Mouse (Mus musculus) fibroblast of lung, adult 2 months (primary cell): ENCODE measurements at regions not wholly inside any gene's neighbourhood (a gene's known extent, or its start where the extent isn't known, plus 50 kb on each side); places are given as distances from the start of the nearest gene placed in this dataset.

Experiments used
- DNase-seq: peaks from one replicate; pipeline ENCODE4 v3.0.0-alpha.2; 2011; ENCODE audit warnings: low read depth

DNA sequence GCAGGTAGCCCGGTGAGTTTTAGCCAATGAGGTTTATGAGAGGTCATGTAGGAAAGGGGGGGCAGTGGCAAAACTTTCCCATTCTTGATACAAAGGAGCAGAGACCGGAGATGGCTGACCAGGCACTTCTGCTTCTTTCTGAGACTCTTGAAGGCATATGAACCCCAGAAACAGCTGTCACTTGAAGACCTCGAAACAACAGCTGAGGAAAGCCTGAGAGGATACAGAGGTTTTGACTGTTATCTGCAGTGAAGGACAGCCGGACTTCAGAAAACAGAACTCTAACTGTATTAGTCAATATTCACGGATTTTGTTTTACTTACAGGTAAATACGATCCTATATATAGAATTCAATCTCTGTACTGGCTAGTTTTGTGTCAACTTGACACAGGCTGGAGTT, 50.0 kb upstream of the Tiparp start:
- DNase-seq, result no peak

DNA sequence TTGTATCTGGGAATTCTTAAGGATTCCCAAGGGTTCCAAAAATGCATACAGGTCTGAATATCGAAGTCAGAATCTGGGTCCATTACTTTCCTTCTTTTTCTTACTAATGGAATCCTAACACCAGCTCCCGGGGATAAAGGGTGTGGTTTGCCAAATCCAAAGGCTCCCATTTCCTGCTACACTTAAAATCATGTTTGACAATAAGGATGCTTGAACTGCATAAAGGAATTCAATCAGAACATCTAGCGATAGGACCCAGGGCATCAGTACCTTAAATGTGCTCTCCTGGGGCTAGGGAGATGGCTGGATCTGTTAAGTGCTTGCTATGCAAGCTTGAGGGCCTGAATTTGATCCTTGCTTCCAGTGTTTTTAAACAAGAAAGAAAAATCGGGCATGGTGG, 51.1 kb upstream of the Tiparp start:
- DNase-seq, result no peak

DNA sequence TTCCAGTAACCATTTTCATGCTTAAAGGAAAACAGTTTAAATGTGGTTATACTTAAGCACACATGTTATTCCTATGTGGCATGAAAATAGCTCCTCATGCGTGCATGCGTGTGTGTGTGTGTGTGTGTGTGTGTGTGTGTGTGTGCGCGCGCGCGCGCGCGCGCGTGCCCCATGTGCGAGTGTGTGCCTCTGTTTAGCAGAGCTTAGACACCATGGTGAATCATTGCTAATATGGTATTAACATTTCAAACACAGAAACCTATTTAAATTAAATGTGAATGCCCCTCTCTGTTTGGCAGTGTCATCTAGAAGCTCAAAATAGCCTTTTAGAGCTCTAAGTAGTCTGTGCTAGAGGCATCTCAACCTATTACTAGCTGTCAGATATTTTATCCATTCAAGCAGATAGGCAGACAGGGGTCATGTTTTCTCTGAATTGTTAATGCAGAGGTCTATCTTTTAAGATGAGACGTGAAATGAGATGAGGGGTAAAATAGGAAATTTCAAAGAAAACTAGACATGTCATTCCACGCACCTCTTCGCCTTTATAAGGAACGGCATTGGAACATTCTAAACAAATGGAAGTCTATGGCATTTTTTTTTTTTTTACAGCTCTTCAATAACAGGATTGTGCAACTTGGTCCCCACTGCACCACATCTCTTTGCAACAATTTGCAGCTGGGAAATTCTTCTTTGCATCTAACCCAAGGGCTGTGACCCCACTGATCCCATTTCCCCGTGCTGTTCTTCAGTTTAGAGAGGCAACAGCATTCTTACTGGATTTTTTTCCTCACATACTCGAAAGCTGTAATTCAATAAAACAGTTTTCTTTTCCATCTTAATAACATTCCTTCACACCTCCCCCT, 51.9 kb upstream of the Tiparp start:
- no peak for DNase-seq

DNA sequence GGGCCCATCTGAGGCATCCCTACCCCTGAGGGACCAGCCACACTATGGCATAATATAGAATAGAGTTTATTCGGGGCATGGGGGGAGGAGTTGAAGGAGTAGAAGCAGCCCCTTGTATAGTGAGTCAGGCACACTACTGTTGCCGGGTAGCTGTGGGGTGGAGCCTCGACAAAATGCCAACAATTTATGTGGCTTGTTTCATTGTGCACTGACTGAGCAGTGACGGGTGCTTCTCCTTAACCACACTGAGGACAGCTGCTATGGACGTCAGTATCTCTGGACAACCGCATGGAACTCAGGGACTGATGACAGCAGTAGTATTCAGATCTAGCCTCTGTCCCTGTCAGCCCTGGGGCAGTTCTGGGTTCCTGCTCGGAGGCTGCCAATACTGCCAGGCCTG, 53.6 kb upstream of the Tiparp start:
- DNase-seq, result no peak

DNA sequence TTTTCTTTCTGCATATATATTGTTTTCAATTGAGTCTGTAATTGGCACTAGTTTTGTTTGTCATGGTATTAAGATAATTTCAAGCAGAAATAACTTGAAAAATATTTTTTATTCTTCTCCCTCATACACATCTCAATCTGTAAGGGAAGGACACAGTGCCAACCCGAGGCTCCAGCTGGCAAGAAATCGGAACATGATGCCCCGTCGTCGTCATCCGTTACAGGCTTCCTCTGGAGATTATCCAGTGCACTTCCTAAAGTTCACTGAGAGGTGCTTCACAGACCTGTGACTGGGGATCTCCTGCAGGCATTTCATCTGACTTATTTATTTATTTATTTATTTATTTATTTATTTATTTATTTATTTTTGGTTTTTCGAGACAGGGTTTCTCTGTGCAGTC, 56.4 kb upstream of the Tiparp start:
- DNase-seq, result no peak

DNA sequence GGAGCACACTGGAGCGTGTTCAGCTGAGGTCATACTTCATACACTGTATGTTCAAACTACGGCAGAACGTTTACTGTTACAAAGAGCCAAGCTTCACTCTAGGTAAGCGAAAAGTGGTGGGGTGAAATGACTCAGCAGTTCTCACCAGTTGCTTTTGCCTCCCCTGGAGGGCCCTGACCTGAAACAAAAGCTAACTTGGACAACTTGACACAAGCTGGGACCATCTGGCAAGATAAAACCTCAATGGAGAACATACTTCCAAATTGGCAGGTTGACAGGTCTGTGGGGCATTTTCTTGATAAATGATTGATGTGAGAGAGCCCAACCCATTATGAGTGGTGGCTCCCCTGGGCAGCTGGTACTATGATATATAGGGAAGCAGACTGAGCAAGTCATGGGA, 59.0 kb upstream of the Tiparp start:
- peak; percentile 65 for DNase-seq

DNA sequence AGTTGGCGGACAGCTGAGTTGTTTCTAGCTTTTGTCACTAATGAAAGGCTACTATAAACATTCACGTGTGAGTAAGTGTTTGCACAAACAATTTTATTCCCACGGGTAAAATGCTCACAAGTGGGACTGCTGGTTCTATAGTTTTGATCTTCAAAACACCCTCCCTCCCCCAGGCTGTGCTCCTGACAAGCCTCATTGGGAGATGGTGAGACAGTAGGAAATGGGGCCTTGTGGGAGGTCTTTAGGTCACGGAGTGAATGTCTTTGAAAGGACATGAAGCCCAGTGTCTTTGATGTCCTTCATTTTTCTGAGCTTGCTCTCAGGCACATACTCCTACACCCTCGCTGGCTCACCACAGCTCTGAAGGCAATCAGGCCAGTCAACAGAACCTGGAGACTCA, 63.4 kb upstream of the Tiparp start:
- DNase-seq, result no peak

DNA sequence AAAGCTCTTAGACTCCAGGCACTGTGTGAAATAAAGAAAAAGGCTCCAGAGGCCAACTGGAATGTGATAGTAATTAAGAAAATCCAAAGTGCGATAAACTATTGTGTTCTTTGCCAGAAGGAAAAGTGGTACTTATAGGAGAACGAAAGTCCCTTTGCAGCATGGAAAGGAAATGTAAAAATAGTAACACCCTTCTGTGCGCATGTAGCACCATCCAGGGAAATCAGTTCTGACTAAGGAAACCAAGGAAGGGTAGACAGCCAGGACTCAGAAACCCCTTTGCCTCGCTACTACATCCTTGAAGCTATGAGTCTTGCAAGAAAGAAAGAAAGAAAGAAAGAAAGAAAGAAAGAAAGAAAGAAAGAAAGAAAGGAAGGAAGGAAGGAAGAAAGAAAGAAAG, 67.3 kb upstream of the Tiparp start:
- DNase-seq, result no peak

DNA sequence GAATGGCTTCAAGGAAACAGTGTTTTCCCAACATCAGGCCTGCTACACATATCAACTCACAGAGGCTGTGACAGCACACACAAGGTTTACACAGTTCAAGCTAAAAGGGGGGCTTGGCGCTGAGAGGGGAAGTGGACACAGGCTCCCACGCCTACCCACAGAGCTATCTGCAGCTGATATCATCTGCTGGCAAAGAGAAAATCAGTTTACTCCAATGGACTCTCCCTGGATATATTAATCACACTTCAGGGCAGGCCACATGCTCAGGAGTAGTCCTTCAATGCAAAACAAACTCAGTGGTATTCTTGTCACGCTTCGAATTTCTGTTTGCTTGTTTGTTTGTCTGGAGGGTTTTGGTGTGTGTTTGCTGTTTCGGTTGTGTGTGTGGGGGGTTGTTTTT, 67.3 kb upstream of the Ssr3 start:
- no peak for DNase-seq

DNA sequence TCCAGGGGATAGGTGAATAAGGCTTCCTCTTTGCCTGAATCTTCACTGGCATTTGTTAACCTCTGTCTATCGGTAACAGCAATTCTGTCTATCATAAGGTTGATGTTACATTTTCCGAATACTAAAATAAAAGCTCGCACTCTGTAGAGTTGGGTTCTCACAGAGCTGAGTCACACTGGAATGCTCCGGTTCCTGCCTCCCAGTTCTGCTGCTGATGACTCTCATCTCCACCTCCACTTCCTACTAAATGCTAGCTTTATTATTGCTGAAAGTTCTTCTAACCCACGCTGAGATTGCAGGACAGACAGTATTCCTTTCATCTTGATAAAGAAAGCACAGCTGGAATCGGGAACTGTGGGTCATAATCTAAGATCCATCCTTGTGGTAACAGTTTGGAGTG, 65.5 kb upstream of the Ssr3 start:
- no peak for DNase-seq

DNA sequence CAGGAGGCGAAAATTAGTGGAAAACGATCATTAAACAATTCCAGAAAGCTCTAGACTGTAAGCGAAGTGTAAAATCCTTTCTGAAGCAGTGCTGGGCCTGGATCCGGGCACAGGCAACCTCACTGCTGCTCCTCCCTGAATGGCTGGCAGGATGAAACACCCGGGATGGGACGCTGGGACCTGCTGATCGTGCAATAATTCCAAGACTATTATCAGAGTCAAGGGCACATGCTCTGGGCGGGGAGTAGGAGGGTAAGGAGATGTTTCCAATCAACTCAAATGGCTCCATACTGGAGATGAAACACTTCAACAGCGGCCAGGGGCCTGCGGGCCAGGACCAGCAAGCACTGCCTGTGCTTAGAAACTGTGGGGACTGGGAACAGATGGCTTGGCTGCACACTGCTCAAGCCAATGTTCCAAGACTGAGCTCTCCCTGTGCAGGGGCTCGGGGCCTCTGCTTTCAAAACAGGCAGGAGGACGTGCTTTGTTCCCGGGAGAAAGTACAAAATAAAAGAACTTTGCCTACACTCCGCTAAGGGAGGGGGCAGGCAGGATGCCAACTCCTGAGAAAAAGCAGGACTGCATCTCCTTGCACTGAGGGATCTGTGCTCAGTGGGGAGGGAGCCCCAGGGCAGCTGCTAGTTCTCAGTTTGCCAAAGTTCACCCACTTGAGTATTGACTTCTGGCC, 63.3 kb upstream of the Ssr3 start:
- DNase-seq, result no peak

DNA sequence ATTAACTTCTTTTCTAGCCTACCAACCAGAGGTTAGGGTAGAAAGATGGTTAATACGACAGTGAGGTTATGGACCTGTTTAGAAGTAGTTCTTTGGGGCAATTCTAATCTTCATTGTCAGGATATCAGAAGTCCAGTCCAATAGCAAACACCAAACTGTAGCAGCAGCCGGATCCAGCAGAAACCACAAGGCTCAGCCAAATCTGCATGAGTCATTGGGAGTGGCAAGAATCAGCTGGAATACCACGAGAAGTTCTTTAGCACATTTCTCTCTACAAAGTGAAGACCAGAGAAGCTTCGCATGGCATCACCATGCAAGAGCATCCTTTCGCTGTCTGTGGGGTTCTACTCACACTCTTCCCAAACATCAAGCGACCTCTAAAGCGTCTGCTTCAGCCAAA, 61.9 kb upstream of the Ssr3 start:
- DNase-seq, result no peak

DNA sequence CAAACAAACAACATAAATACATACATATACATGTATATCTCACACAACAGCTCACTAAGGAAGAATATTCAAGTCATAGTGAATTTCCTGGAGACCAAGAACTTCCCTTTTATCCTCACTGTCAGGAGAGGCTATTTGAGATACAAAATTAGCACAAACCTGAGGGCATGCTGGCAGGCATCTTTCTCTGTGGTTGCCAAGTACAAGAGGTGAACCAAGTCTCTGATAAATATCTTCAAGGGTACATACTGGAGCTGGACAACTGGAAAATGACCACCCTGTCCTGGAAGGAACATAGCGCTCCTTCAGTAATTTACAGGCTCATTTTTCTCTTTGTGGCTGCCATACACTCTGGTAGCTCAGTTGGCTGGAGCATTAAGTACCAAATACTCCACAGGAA, 56.8 kb upstream of the Ssr3 start:
- no peak for DNase-seq

DNA sequence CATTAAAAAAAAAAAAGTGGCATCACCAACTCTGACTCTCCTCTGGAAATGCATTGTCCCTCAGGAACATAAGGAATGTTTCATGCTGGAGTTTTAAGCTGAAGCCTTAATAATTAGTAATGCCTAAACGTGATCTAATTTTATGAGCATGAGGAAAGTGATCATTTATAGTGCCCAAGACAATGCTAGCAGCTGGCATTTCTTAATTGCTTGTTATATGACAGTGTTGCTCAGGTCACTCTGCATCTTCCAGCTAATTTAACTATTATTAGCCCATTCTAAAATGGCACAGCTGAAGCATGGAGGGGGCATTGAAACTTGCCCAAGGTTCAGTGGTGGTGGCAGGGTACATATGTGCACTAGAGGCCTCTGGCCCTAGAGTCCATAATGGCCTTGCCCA, 51.3 kb upstream of the Ssr3 start:
- no peak for DNase-seq

DNA sequence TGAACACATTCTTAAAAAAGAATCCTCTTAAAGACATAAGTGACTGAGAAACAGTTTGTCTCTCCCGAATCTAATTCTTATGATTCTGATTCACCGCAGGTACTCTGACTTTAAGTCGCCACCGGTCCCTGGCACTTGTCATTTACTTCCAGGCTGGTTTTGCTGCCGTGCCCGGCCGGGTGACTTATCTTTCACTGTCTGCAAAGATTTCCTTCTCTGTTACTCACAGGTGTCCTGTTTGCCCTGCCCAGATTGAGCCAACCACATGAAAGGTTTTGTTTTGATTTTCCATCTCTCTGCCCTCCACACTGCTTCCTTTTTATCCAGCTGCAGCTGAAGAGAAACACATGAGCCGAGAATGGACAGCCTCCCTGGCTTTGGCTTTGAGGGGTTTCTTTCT, 50.5 kb upstream of the Ssr3 start:
- DNase-seq, result no peak

DNA sequence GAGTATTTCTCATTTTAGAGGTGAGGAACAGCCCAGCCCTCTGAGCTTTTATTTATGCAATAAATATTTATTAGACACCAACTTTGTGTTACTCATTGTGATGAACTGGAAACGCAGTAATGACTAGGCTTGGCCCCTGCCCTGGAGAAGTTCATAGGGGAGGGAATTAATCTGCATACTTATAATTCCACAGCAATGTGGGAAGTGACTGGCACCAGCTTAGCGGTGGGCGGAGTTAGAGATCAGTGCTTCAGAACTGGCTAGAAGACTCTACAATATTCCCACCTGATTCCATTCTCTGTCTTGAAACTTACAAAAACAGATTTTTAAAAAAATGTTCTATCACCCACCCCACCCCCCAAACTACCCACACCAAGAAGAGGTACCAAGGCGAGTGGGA, 49.8 kb upstream of the Ssr3 start:
- peak; percentile 27 for DNase-seq
